Mouse (Mus musculus): ENCODE results near the gene Srgap3.

DNA sequence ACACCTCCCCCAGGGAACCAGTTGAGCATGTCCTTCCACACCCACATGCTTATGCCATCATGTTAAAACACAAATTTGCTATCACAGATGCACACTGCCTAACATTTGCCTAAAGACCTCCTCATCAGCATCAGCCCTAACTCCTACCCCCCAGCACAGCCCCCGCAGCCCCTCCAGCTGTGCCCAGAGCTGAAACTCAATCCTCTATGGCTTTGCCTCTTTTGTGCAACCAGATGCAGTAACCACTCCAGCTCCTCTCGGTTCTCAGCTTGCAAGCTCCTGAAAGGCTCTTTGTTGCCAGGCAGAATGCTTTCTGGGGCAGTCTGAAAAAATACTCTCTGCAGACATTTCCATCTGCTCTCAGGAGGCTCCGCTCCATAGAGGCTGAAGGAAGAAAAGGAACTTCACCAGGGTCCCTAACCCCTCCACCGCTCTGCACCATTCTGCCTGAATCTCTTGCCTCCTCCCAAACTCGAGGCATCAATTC, 67.0 kb downstream of the Srgap3 start:
- no peak for TF ChIP-seq USF1 (IDR thresholded peaks at IDR 0.05; ENCODE audit: low read depth)
- TF ChIP-seq MAX (IDR thresholded peaks at IDR 0.05), result no peak
- TF ChIP-seq CTCF (IDR thresholded peaks at IDR 0.05; ENCODE audit: control insufficient read depth, insufficient read depth, insufficient read length), result no peak
- no peak for TF ChIP-seq MYOD1 (IDR thresholded peaks at IDR 0.05; ENCODE audit: control insufficient read depth, insufficient read length, low read depth)
- TF ChIP-seq FOSL1 (IDR thresholded peaks at IDR 0.05; ENCODE audit: insufficient read depth, low read length, poor library complexity, severe bottlenecking), result no peak
- TF ChIP-seq MYOG (IDR thresholded peaks at IDR 0.05; ENCODE audit: control insufficient read depth, extremely low read depth, insufficient read length), result no peak
- no peak for TF ChIP-seq CEBPB (IDR thresholded peaks at IDR 0.05; ENCODE audit: low read depth)

All from C2C12 (cell line).